Mouse (Mus musculus) left cerebral cortex, adult 8-10 months (tissue): ENCODE measurements at regions not wholly inside any gene's neighbourhood (a gene's known extent, or its start where the extent isn't known, plus 50 kb on each side); places are given as distances from the start of the nearest gene placed in this dataset.

ENCODE experiments used
- DNase-seq, 2 experiments: peaks; one replicate each; pipeline ENCODE4 v3.0.0; 2022; ENCODE audit warnings: low spot score in 2 of 2

- no peak for DNase-seq
Observed at GRCm38 (mm10) chr2:149467801-149468200, 62.9 kb downstream of the Cst10 start.

- DNase-seq = no peak
Observed at GRCm38 (mm10) chr2:149472411-149472810, 67.6 kb downstream of the Cst10 start.

- peak in 1 of 2 experiments; percentile 22 for DNase-seq
Observed at GRCm38 (mm10) chr2:149493280-149493988, 88.6 kb downstream of the Cst10 start.

- no peak for DNase-seq
Observed at GRCm38 (mm10) chr2:149512870-149513269, 108.0 kb downstream of the Cst10 start.

GRCm38 (mm10) chr2:149524424-149524823 is 119.6 kb downstream of the Cst10 start:
- no peak for DNase-seq

GRCm38 (mm10) chr2:149542837-149543236 is 138.0 kb downstream of the Cst10 start:
- DNase-seq = peak in 1 of 2 experiments; percentile 16

GRCm38 (mm10) chr2:149545708-149546107 is 140.9 kb downstream of the Cst10 start:
- no peak for DNase-seq

- DNase-seq = no peak
Observed at GRCm38 (mm10) chr2:149546639-149547200, 141.9 kb downstream of the Cst10 start.

GRCm38 (mm10) chr2:149555209-149555608 is 150.4 kb downstream of the Cst10 start:
- no peak for DNase-seq

GRCm38 (mm10) chr2:149573773-149574172 is 168.9 kb downstream of the Cst10 start:
- DNase-seq = no peak

- no peak for DNase-seq
Observed at GRCm38 (mm10) chr2:149602581-149602980, 197.7 kb downstream of the Cst10 start.

GRCm38 (mm10) chr2:149613381-149613780 is 208.5 kb downstream of the Cst10 start:
- DNase-seq = no peak

- no peak for DNase-seq
Observed at GRCm38 (mm10) chr2:149614078-149614939, 209.5 kb downstream of the Cst10 start.

GRCm38 (mm10) chr2:149625626-149626025 is 203.4 kb upstream of the Syndig1 start:
- DNase-seq = no peak

GRCm38 (mm10) chr2:149641207-149641606 is 187.8 kb upstream of the Syndig1 start:
- no peak for DNase-seq

GRCm38 (mm10) chr2:149651829-149652228 is 177.2 kb upstream of the Syndig1 start:
- DNase-seq = no peak

GRCm38 (mm10) chr2:149661086-149661485 is 167.9 kb upstream of the Syndig1 start:
- no peak for DNase-seq

- peak in 1 of 2 experiments; percentile 28 for DNase-seq
Observed at GRCm38 (mm10) chr2:149664377-149664776, 164.6 kb upstream of the Syndig1 start.

GRCm38 (mm10) chr2:149666412-149666811 is 162.6 kb upstream of the Syndig1 start:
- DNase-seq = peak in 1 of 2 experiments; percentile 57

GRCm38 (mm10) chr2:149671870-149672269 is 157.1 kb upstream of the Syndig1 start:
- no peak for DNase-seq

GRCm38 (mm10) chr2:149679822-149680459 is 149.1 kb upstream of the Syndig1 start:
- no peak for DNase-seq

GRCm38 (mm10) chr2:149722342-149722741 is 106.7 kb upstream of the Syndig1 start:
- DNase-seq = no peak
